Mouse (Mus musculus) liver, embryonic 12.5 days (tissue): Measurements from ENCODE around the gene Rimkla. TPM values are rescaled to one million over a fixed set of nuclear protein-coding genes. Genes with fewer than 3 reads are reported as not detected.

Experiments
- ATAC-seq: fragments of 200-750 bp; cut with Nextera tagmentation; 2 replicates; pipeline ENCODE4 v1.8.0; 2017; ENCODE audit warnings: moderate number of reproducible peaks, mild to moderate bottlenecking, moderate library complexity
- H3K27ac ChIP-seq: fragments of 300-500 bp; sonication (generic); 2 replicates; pipeline ENCODE4 v1.5.1; 2016; ENCODE audit warnings: mild to moderate bottlenecking
- H3K27me3 ChIP-seq: fragments of 300-500 bp; sonication (generic); replicated peaks from 2 replicates; pipeline ENCODE4 v1.6.1; 2016; ENCODE audit warnings: mild to moderate bottlenecking, moderate library complexity
- H3K36me3 ChIP-seq: fragments of 300-500 bp; sonication (generic); 2 replicates; pipeline ENCODE4 v1.6.1; 2016; ENCODE audit warnings: mild to moderate bottlenecking, moderate library complexity
- H3K4me1 ChIP-seq: fragments of 300-500 bp; sonication (generic); 2 replicates; pipeline ENCODE4 v1.6.1; 2016
- H3K4me2 ChIP-seq: fragments of 300-500 bp; sonication (generic); 2 replicates; pipeline ENCODE4 v1.6.1; 2016; ENCODE audit warnings: mild to moderate bottlenecking, moderate library complexity
- H3K4me3 ChIP-seq: fragments of 300-500 bp; sonication (generic); 2 replicates; pipeline ENCODE4 v1.5.1; 2016; ENCODE audit warnings: mild to moderate bottlenecking, moderate library complexity
- H3K9ac ChIP-seq: fragments of 300-500 bp; sonication (generic); 2 replicates; pipeline ENCODE4 v1.6.1; 2016; ENCODE audit warnings: mild to moderate bottlenecking, moderate library complexity
- H3K9me3 ChIP-seq: fragments of 300-500 bp; sonication (generic); replicated peaks from 2 replicates; pipeline ENCODE4 v1.6.1; 2016; ENCODE audit warnings: mild to moderate bottlenecking, moderate library complexity
- WGBS: fragments of 180-500 bp; shearing (Covaris S2); methylation state at CpG from one replicate; pipeline ENCODE4 v1.1.7; 2016; ENCODE audit not compliant: insufficient replicate concordance; 5-methylcytosine and 5-hydroxymethylcytosine counted together
- polyA plus RNA-seq: library from polyadenylated mRNA; unstranded; fragments of >200 nt; fragmentation: Nextera tagmentation; extraction: Ambion mirVana; gene quantifications from 2 replicates; pipeline ENCODE4 v1.2.1, GENCODE M21; 2016

Gene Rimkla
- polyA plus RNA-seq, 1 experiment from 2014 or later = 0.08 TPM

DNA sequence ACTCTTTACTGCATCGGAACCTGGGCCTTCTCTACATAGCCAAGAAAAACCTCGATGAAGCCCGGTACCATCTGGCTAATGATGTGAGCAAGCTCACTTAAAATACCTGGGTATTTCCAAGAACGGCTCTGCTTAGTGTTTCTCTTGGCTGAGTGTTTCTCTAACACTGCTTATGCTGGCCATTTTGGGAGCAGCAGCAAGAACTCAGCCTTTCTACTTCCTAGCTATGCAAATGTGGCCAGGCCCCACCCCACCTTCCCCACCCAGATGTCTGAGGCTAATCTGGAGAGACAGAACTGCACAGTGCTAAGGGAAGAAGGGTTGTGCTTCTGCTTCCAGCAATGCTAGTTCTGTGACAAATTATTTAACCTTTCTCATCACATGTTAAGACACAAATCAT, 50.6 kb downstream of the Rimkla start:
- H3K27ac ChIP-seq = no peak overlapping the region
- no peaks in the 10 kb centered on the region for H3K9me3 ChIP-seq
- no peak overlapping the region for H3K9ac ChIP-seq
- 77% methylated on average over 4 of the region's 4 CpGs for WGBS
- ATAC-seq = peak; percentile 77; the same call in 1 of the 2 replicates
- no peaks in the 10 kb centered on the region for H3K36me3 ChIP-seq
- no peak overlapping the region for H3K4me3 ChIP-seq
- no peak overlapping the region for H3K4me2 ChIP-seq
- peaks cover 21% of the 10 kb centered on the region for H3K4me1 ChIP-seq
- 0 out of 2 replicates have a peak, but pooled peaks cover 3% of the 10 kb centered on the region for H3K27me3 ChIP-seq

DNA sequence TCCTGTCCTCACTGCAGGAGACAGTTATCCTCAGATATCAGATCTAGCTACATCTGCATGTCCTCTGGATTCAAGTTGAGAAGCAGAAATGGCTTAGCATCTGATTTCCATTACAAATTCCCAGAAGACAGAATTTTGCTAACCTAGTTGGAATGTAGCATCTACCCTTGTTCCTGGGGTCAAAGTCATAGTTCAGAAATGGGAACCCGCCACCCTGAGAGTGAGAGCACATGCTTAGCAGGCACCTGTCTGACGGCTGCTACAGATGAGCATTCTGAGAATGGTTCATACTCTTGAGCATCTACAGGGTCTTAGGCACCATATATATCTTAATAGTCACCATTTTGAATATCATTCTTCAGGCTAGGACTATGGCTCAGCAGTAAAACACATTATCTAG, 54.5 kb downstream of the Rimkla start:
- 62% methylated on average over 2 of the region's 2 CpGs for WGBS
- H3K9me3 ChIP-seq = peaks cover 4% of the 10 kb centered on the region; the same call in 1 of the 2 replicates

DNA sequence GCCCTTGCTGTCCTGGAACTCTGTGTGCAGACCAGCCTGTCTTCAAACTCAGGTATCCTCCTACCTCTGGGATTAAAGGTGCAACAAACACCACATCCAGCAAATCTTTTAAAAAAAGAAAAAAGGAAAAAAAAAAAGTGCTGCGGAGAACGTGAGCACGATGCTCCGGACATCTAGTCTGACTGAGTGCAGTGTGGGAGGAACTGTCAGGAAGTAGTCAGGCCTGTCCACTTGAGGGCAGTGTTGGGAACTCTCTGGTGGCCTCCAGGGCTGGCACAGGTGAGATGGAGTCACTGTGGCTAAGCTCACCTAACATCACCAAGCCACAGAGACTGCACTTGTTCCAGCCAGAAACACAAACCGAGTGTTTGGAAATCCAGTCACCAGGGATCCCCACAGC, 61.8 kb downstream of the Rimkla start:
- Histone ChIP-seq H3K27me3 (peaks cover 17% of the 10 kb centered on the region), H3K9me3 (no peaks in the 10 kb centered on the region), H3K36me3 (no peaks in the 10 kb centered on the region), H3K4me1 (peaks cover 6% of the 10 kb centered on the region), H3K4me3 (no peak overlapping the region), H3K9ac (no peak overlapping the region), H3K27ac (no peak overlapping the region), H3K4me2 (peak overlapping the region; percentile 40)
- ATAC-seq = peak; percentile 60; the same call in 1 of the 2 replicates
- WGBS = 23% methylated on average over 5 of the region's 5 CpGs

More for the DNA sequence above, 54.5 kb downstream of the Rimkla start:
- Histone ChIP-seq H3K9ac (no peak overlapping the region), H3K36me3 (no peaks in the 10 kb centered on the region), H3K4me2 (no peak overlapping the region), H3K4me1 (peaks cover 14% of the 10 kb centered on the region), H3K27me3 (peaks cover 20% of the 10 kb centered on the region), H3K27ac (no peak overlapping the region), H3K4me3 (no peak overlapping the region)
- ATAC-seq = no peak

DNA sequence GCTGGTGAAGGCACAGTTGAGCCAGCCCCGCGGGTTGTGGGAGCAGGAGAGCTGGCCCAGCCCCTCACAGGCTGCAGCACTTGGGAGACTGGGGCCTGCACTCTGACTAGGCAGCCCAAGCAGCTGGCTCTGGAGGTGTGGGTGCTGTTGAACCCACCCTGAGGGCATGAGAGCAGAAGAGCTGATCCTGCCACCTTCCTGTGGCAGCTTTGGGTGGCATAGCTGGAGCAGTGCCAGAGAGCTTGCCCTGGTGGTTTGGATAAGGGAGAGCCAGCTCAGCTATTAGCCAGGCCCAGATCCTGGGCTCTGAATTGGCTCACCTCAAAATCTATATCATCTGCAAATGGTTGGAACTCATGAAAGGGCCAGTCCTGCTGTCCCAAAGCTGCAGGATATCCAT, 64.7 kb downstream of the Rimkla start:
- H3K27me3 ChIP-seq = no peaks in the 10 kb centered on the region
- no peak overlapping the region for H3K27ac ChIP-seq
- H3K9me3 ChIP-seq = no peaks in the 10 kb centered on the region
- H3K4me2 ChIP-seq = no peak overlapping the region
- no peak overlapping the region for H3K4me3 ChIP-seq
- no peaks in the 10 kb centered on the region for H3K36me3 ChIP-seq
- no peak overlapping the region for H3K9ac ChIP-seq
- 43% methylated on average over 2 of the region's 2 CpGs for WGBS
- ATAC-seq = no peak
- H3K4me1 ChIP-seq = peaks cover 36% of the 10 kb centered on the region

DNA sequence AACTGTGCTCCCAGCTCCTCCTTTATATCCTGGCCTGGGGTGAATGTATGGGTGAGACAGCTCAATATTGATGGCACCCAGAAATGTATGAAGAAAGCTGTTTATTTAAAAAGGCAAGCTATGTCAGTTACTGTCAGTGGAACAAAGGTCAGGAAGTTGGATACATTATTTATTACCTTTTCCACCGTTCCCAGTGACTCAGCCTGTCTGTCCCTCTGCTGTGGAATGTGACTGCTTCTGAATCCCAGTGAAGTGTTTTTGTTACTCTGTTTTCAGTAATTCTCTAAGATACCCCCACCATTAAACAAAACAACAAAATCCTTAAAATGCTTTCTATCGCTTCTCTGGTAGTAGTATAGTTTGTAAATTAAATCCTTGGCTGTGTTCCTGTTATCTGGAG, 66.8 kb downstream of the Rimkla start:
- Histone ChIP-seq H3K9ac (no peak overlapping the region), H3K4me1 (peaks cover 50% of the 10 kb centered on the region)

DNA sequence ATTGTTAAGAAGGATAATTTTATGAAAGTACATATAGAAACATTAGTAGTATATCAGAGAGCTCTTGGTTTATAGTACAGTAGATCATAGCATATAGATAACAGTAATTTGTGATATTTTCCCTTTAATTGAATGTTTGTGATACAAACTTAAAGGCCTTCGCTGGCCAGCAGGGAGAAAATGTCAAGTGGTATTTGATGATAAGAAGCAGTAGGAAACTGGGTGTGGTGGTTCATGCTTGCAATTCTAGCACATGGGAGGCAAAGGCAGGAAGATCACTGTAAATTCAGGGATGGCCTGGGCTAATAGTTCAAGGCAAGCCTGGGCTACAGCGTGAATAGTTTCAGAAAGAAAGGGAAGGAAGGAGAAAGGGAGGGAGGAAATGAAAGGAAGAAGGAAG, 67.4 kb downstream of the Rimkla start:
- 46% methylated on average over 2 of the region's 2 CpGs for WGBS
- Histone ChIP-seq H3K36me3 (no peaks in the 10 kb centered on the region), H3K4me3 (no peak overlapping the region), H3K27me3 (no peaks in the 10 kb centered on the region), H3K9ac (no peak overlapping the region), H3K4me2 (peak overlapping the region; percentile 17; the same call in 1 of the 2 replicates), H3K9me3 (no peaks in the 10 kb centered on the region), H3K4me1 (peaks cover 51% of the 10 kb centered on the region), H3K27ac (peak overlapping the region; percentile 51; the same call in 1 of the 2 replicates)
- ATAC-seq = peak; percentile 27; the same call in 1 of the 2 replicates

More for the DNA sequence above, 66.8 kb downstream of the Rimkla start:
- Histone ChIP-seq H3K36me3 (no peaks in the 10 kb centered on the region), H3K27ac (peak overlapping the region; percentile 28; the same call in 1 of the 2 replicates), H3K27me3 (no peaks in the 10 kb centered on the region), H3K4me3 (no peak overlapping the region), H3K9me3 (no peaks in the 10 kb centered on the region), H3K4me2 (peak overlapping the region; percentile 17; the same call in 1 of the 2 replicates)
- WGBS = 58% methylated on average over 2 of the region's 2 CpGs
- no peak for ATAC-seq

DNA sequence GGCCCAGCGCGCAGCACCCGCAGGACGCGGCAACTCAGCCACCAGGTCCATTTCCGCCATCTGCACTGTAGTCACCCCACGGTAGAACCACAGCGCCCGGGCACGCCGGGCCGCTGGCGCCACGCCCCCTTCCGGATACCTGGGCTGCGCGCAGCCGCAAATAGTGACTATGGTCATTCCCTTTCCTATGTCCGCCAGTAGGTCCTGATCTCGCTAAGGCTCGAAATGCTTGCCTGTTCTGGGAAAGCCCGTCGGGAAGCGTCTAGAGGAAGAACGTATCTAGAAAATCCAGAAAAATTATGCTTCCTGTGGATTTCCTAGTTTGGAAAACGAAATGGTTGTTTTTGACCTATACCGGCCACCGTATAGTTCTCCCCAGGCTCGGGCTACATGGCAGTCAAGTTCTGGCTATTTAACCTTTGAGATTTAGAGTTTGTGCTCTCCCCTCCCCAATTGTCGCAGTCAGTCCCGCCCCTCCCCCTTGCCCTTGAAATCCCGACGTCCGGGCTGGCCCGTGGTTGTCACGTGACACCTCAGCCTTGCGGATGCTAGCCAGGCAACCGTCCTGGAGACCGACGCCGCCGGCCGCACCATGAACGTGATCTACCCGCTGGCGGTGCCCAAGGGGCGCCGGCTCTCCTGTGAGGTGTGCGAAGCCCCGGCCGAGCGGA, 70.0 kb downstream of the Rimkla start, which contains the start of the genes Ppcs and Zmynd12:
Ppcs (minus strand) TSS at position 127 of the 671 bp plus-strand sequence.
Zmynd12 (plus strand) TSS at position 521 of the 671 bp plus-strand sequence.
- H3K27ac ChIP-seq = peak within 1 kb of the TSS; percentile 79
- under 1% methylated on average over 52 of the region's 52 CpGs for WGBS
- peak within 1 kb of the TSS; percentile 79 for H3K4me3 ChIP-seq
- peak within 1 kb of the TSS; percentile 83 for H3K9ac ChIP-seq
- ATAC-seq = peak; percentile 92
- H3K36me3 ChIP-seq = peaks cover 3% of the 10 kb centered on the region; the same call in 1 of the 2 replicates
- H3K4me1 ChIP-seq = peaks cover 65% of the 10 kb centered on the region
- H3K27me3 ChIP-seq = no peaks in the 10 kb centered on the region
- no peaks in the 10 kb centered on the region for H3K9me3 ChIP-seq
- H3K4me2 ChIP-seq = peak within 1 kb of the TSS; percentile 95

DNA sequence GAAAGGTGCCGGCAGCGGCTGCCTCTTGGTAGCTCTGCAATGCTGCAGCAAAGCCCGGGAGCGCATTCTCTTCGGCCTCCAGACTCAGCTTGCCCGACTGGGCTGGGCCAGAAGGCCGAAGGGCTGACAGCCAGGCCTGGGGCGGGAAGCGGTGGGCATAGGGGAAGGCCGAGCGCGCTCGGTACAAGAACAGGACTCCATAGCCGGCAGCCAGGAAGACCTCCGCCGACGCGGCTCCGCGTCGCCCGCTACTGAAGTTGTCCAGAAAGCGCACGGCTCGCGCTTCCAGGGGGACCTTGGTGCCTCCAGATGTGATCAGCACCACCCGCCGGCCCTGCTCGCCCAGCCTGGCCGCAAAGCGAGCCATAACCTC, 70.5 kb downstream of the Rimkla start:
- H3K27ac ChIP-seq = peak overlapping the region; percentile 79
- H3K9me3 ChIP-seq = no peaks in the 10 kb centered on the region
- H3K36me3 ChIP-seq = peaks cover 3% of the 10 kb centered on the region; the same call in 1 of the 2 replicates
- peak; percentile 61 for ATAC-seq
- H3K4me1 ChIP-seq = peaks cover 70% of the 10 kb centered on the region
- H3K4me3 ChIP-seq = peak overlapping the region; percentile 79
- no peaks in the 10 kb centered on the region for H3K27me3 ChIP-seq
- peak overlapping the region; percentile 83 for H3K9ac ChIP-seq
- H3K4me2 ChIP-seq = peak overlapping the region; percentile 95
- WGBS = under 1% methylated on average over 31 of the region's 31 CpGs

DNA sequence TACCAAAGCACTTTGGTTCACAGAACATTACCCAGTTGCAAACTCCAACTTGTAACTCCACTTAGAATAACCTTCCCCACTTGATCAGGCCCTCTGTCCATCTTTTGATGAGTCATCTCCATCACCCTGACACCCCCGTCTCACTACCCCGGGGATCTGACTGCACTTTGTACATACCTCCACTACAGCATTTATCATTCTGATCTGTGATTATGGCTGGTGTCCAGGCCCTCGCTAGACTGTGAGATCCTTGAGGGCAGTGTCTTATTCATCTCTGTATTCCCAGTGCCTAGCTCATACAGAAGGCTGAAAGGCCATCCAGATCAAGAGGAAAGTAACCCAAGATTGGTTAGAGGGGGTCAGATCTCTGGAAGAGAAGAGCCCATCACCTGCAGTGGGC, 71.2 kb downstream of the Rimkla start:
- Histone ChIP-seq H3K4me2 (peak overlapping the region; percentile 95), H3K27me3 (0 out of 2 replicates have a peak, but pooled peaks cover 3% of the 10 kb centered on the region), H3K9me3 (no peaks in the 10 kb centered on the region), H3K4me3 (peak overlapping the region; percentile 79), H3K9ac (peak overlapping the region; percentile 83), H3K4me1 (peaks cover 75% of the 10 kb centered on the region), H3K36me3 (peaks cover 3% of the 10 kb centered on the region; the same call in 1 of the 2 replicates), H3K27ac (no peak overlapping the region)
- whole genome bisulfite sequencing = 29% methylated on average over 3 of the region's 3 CpGs
- no peak for ATAC-seq

DNA sequence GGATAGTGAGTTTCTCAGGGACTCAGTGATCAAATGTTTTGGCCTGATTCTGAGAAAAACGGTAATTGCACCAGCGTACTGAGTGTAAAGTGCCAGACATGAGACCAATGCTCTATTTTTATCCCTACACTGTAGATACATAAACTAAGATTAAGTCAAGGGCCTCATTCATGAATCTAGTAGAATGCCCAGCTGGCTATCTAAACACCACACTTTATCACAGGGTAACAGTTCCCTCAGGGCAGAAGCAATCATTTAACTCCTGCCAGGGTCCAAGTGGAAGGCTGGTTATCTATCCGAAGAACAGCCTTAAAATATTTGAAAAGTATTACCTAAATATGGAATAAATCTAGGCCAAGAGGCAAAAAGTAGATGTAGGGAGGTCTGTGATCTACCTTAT, 74.5 kb downstream of the Rimkla start:
- ATAC-seq = peak; percentile 65
- WGBS = 32% methylated on average over 3 of the region's 3 CpGs
- Histone ChIP-seq H3K4me2 (peak overlapping the region; percentile 27), H3K36me3 (peaks cover 3% of the 10 kb centered on the region; the same call in 1 of the 2 replicates), H3K9me3 (no peaks in the 10 kb centered on the region), H3K4me1 (peaks cover 59% of the 10 kb centered on the region), H3K9ac (no peak overlapping the region), H3K4me3 (no peak overlapping the region), H3K27me3 (peaks cover 23% of the 10 kb centered on the region), H3K27ac (no peak overlapping the region)

DNA sequence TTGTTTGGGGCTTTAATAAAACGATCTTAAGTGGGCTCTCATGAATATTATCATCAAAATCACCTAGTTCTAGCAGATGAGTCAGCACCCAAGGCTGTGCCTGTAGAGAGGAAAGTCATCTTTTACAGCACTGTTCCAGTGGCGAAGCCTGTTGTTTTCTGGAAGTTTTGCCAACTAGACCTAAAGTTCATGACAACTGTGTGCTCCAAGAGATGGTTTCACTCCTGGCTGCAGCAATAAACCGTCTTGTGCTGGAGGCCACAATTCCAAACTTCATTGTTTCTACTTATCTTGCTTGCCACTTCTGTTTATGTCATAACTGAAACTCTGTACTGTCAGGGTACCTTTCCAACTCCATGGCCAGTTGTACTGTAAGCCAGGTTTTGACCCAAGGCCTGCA, 75.2 kb downstream of the Rimkla start:
- H3K9ac ChIP-seq = no peak overlapping the region
- H3K4me3 ChIP-seq = no peak overlapping the region
- peaks cover 56% of the 10 kb centered on the region for H3K4me1 ChIP-seq
- no peak for ATAC-seq
- no peaks in the 10 kb centered on the region for H3K9me3 ChIP-seq
- 54% methylated on average over 3 of the region's 3 CpGs for WGBS
- H3K36me3 ChIP-seq = peaks cover 3% of the 10 kb centered on the region; the same call in 1 of the 2 replicates
- H3K27ac ChIP-seq = no peak overlapping the region
- peak overlapping the region; percentile 27 for H3K4me2 ChIP-seq
- H3K27me3 ChIP-seq = peaks cover 26% of the 10 kb centered on the region
